Mouse (Mus musculus): Measurements from ENCODE around the gene Ubl7. TPM values are rescaled to one million over a fixed set of nuclear protein-coding genes. Genes with fewer than 3 reads are reported as not detected.

Ubl7 gene
- polyA plus RNA-seq, 1 experiment from 2014 or later = 91.4 TPM

- no peak overlapping the region for H3K4me2 ChIP-seq (ENCODE audit: low read length)
- no peaks in the 10 kb centered on the region for H3K27me3 ChIP-seq (replicated peaks; ENCODE audit: control insufficient read depth, insufficient read depth, low read length)
- H3K36me3 ChIP-seq (ENCODE audit: control insufficient read depth, insufficient read depth, low read length) = no peaks in the 10 kb centered on the region
- no peak overlapping the region for H3K27ac ChIP-seq (ENCODE audit: low read depth)
- no peak overlapping the region for H3K4me3 ChIP-seq (ENCODE audit: low read depth, low read length)
- H3K4me1 ChIP-seq (replicated peaks; ENCODE audit: control insufficient read depth, insufficient read depth, low read length) = no peaks in the 10 kb centered on the region; the same call in 1 of the 2 replicates
- H3K9me3 ChIP-seq (ENCODE audit: control insufficient read depth, low read length) = no peaks in the 10 kb centered on the region
- 86% methylated on average over 4 of the region's 4 CpGs for WGBS
- ATAC-seq (replicated peaks; ENCODE audit: low FRiP score, low TSS enrichment, low read depth) = no peak
- no peak for DNase-seq (ENCODE audit: low spot score)
- no peak overlapping the region for H3K9ac ChIP-seq (ENCODE audit: low read length)
Measured at GRCm38 (mm10) chr9:57963249-57963997, 52.6 kb downstream of the Ubl7 start.

- H3K27me3 ChIP-seq (replicated peaks; ENCODE audit: control insufficient read depth, insufficient read depth, low read length) = no peaks in the 10 kb centered on the region
- no peaks in the 10 kb centered on the region for H3K9me3 ChIP-seq (ENCODE audit: control insufficient read depth, low read length)
- WGBS = 85% methylated on average over 5 of the region's 5 CpGs
- no peaks in the 10 kb centered on the region; the same call in 1 of the 2 replicates for H3K4me1 ChIP-seq (replicated peaks; ENCODE audit: control insufficient read depth, insufficient read depth, low read length)
- ATAC-seq (replicated peaks; ENCODE audit: low FRiP score, low TSS enrichment, low read depth) (no peak), DNase-seq (ENCODE audit: low spot score) (no peak)
- no peak overlapping the region for H3K4me3 ChIP-seq (ENCODE audit: low read depth, low read length)
- H3K4me2 ChIP-seq (ENCODE audit: low read length) = no peak overlapping the region
- H3K36me3 ChIP-seq (ENCODE audit: control insufficient read depth, insufficient read depth, low read length) = no peaks in the 10 kb centered on the region
- no peak overlapping the region for H3K27ac ChIP-seq (ENCODE audit: low read depth)
- no peak overlapping the region for H3K9ac ChIP-seq (ENCODE audit: low read length)
Measured at GRCm38 (mm10) chr9:57963998-57964395, 53.2 kb downstream of the Ubl7 start.

- Histone ChIP-seq H3K9me3 (ENCODE audit: control insufficient read depth, low read length) (no peaks in the 10 kb centered on the region), H3K4me3 (ENCODE audit: low read depth, low read length) (no peak overlapping the region), H3K36me3 (ENCODE audit: control insufficient read depth, insufficient read depth, low read length) (no peaks in the 10 kb centered on the region), H3K27ac (ENCODE audit: low read depth) (no peak overlapping the region), H3K4me2 (ENCODE audit: low read length) (no peak overlapping the region), H3K27me3 (replicated peaks; ENCODE audit: control insufficient read depth, insufficient read depth, low read length) (no peaks in the 10 kb centered on the region), H3K9ac (ENCODE audit: low read length) (no peak overlapping the region), H3K4me1 (replicated peaks; ENCODE audit: control insufficient read depth, insufficient read depth, low read length) (no peaks in the 10 kb centered on the region; the same call in 1 of the 2 replicates)
- WGBS = 83% methylated on average over 6 of the region's 6 CpGs
- DNase-seq (ENCODE audit: low spot score) (no peak), ATAC-seq (replicated peaks; ENCODE audit: low FRiP score, low TSS enrichment, low read depth) (no peak)
Measured at GRCm38 (mm10) chr9:57964528-57965250, 53.9 kb downstream of the Ubl7 start.

GRCm38 (mm10) chr9:57965281-57966185 is 54.8 kb downstream of the Ubl7 start:
- H3K9ac ChIP-seq (ENCODE audit: low read length) = no peak overlapping the region

GRCm38 (mm10) chr9:57967237-57967960 is 56.6 kb downstream of the Ubl7 start:
- WGBS = 74% methylated on average over 14 of the region's 14 CpGs
- no peak for DNase-seq (ENCODE audit: low spot score)
- Histone ChIP-seq H3K27me3 (replicated peaks; ENCODE audit: control insufficient read depth, insufficient read depth, low read length) (no peaks in the 10 kb centered on the region), H3K27ac (ENCODE audit: low read depth) (no peak overlapping the region), H3K4me2 (ENCODE audit: low read length) (no peak overlapping the region), H3K4me1 (replicated peaks; ENCODE audit: control insufficient read depth, insufficient read depth, low read length) (peaks cover 4% of the 10 kb centered on the region), H3K4me3 (ENCODE audit: low read depth, low read length) (no peak overlapping the region), H3K36me3 (ENCODE audit: control insufficient read depth, insufficient read depth, low read length) (no peaks in the 10 kb centered on the region), H3K9me3 (ENCODE audit: control insufficient read depth, low read length) (no peaks in the 10 kb centered on the region), H3K9ac (ENCODE audit: low read length) (no peak overlapping the region)
- no peak for ATAC-seq (replicated peaks; ENCODE audit: low FRiP score, low TSS enrichment, low read depth)

More at GRCm38 (mm10) chr9:57965281-57966185, 54.8 kb downstream of the Ubl7 start:
- no peak overlapping the region for H3K27ac ChIP-seq (ENCODE audit: low read depth)
- no peak overlapping the region for H3K4me3 ChIP-seq (ENCODE audit: low read depth, low read length)
- H3K36me3 ChIP-seq (ENCODE audit: control insufficient read depth, insufficient read depth, low read length) = no peaks in the 10 kb centered on the region
- no peaks in the 10 kb centered on the region for H3K9me3 ChIP-seq (ENCODE audit: control insufficient read depth, low read length)
- WGBS = 73% methylated on average over 12 of the region's 12 CpGs
- ATAC-seq (replicated peaks; ENCODE audit: low FRiP score, low TSS enrichment, low read depth) (no peak), DNase-seq (ENCODE audit: low spot score) (no peak)
- H3K4me1 ChIP-seq (replicated peaks; ENCODE audit: control insufficient read depth, insufficient read depth, low read length) = no peaks in the 10 kb centered on the region; the same call in 1 of the 2 replicates
- no peaks in the 10 kb centered on the region for H3K27me3 ChIP-seq (replicated peaks; ENCODE audit: control insufficient read depth, insufficient read depth, low read length)
- H3K4me2 ChIP-seq (ENCODE audit: low read length) = no peak overlapping the region

- Histone ChIP-seq H3K9me3 (ENCODE audit: control insufficient read depth, low read length) (no peaks in the 10 kb centered on the region), H3K9ac (ENCODE audit: low read length) (no peak overlapping the region), H3K36me3 (ENCODE audit: control insufficient read depth, insufficient read depth, low read length) (no peaks in the 10 kb centered on the region), H3K4me3 (ENCODE audit: low read depth, low read length) (no peak overlapping the region), H3K4me2 (ENCODE audit: low read length) (no peak overlapping the region), H3K27me3 (replicated peaks; ENCODE audit: control insufficient read depth, insufficient read depth, low read length) (no peaks in the 10 kb centered on the region), H3K4me1 (replicated peaks; ENCODE audit: control insufficient read depth, insufficient read depth, low read length) (peaks cover 12% of the 10 kb centered on the region), H3K27ac (ENCODE audit: low read depth) (no peak overlapping the region)
- ATAC-seq (replicated peaks; ENCODE audit: low FRiP score, low TSS enrichment, low read depth) (no peak), DNase-seq (ENCODE audit: low spot score) (no peak)
- 80% methylated on average over 9 of the region's 9 CpGs for WGBS
Measured at GRCm38 (mm10) chr9:57968166-57968771, 57.5 kb downstream of the Ubl7 start.

- ATAC-seq (replicated peaks; ENCODE audit: low FRiP score, low TSS enrichment, low read depth) (no peak), DNase-seq (ENCODE audit: low spot score) (no peak)
- no peaks in the 10 kb centered on the region for H3K27me3 ChIP-seq (replicated peaks; ENCODE audit: control insufficient read depth, insufficient read depth, low read length)
- H3K4me2 ChIP-seq (ENCODE audit: low read length) = no peak overlapping the region
- peaks cover 12% of the 10 kb centered on the region for H3K4me1 ChIP-seq (replicated peaks; ENCODE audit: control insufficient read depth, insufficient read depth, low read length)
- WGBS = 85% methylated on average over 8 of the region's 8 CpGs
- no peaks in the 10 kb centered on the region for H3K36me3 ChIP-seq (ENCODE audit: control insufficient read depth, insufficient read depth, low read length)
- H3K9me3 ChIP-seq (ENCODE audit: control insufficient read depth, low read length) = no peaks in the 10 kb centered on the region
- no peak overlapping the region for H3K9ac ChIP-seq (ENCODE audit: low read length)
- H3K4me3 ChIP-seq (ENCODE audit: low read depth, low read length) = no peak overlapping the region
- H3K27ac ChIP-seq (ENCODE audit: low read depth) = no peak overlapping the region
Measured at GRCm38 (mm10) chr9:57968783-57969542, 58.2 kb downstream of the Ubl7 start.

Data from intestine, embryonic 14.5 days (tissue).